Mouse (Mus musculus): Measurements from ENCODE around the gene Aoc3.

DNA sequence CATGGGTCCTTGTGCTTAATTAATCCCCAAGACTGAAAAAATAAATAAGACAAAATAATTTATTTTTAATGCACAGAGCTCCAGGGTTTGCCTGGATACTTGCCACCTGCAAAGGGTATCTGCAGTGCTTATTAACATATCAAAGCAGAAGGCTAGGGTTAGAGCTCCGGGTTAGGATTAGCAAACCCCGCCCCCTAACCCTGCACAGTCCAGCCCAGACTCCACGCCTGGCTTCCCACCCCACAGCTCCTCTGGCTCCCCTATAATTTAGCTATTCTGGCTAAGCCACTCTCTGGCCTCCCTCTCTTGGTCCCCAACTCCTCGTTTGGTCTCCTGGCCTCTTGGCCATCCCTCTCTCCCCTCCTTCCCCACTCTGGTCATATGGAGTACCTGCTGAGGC is 51.4 kb downstream of the Aoc3 start:
- TF ChIP-seq CTCF (IDR thresholded peaks at IDR 0.05; ENCODE audit: low read depth, low read length) (no peak), POLR2A (IDR thresholded peaks at IDR 0.05; ENCODE audit: extremely low read depth, insufficient read depth, low read length) (no peak)
